Mouse (Mus musculus): ENCODE results near the gene Dus1l.
"Not testable (repeated sequence)": the region's sequence is repeated elsewhere in the genome, so short reads cannot be mapped to it uniquely, and the experiment has no call there.

The Dus1l gene

GRCm38 (mm10) chr11:120795756-120796613 is at the start of gene Dus1l:
TSS of gene Dus1l (minus strand) at chr11:120796403.
- DNase-seq (ENCODE audit: low spot score in 2 of 2): peak; percentile 96 to 97

GRCm38 (mm10) chr11:120844329-120844728 is 48.1 kb upstream of the Dus1l start:
- DNase-seq (ENCODE audit: low spot score in 2 of 2): no peak

- DNase-seq (ENCODE audit: low spot score in 2 of 2): no peak
Observed at GRCm38 (mm10) chr11:120833555-120834280, 37.5 kb upstream of the Dus1l start.

- not testable (repeated sequence) for DNase-seq (ENCODE audit: low spot score in 2 of 2)
Observed at GRCm38 (mm10) chr11:120832962-120833361, 36.8 kb upstream of the Dus1l start.

GRCm38 (mm10) chr11:120831659-120832440 is 35.6 kb upstream of the Dus1l start:
- DNase-seq (ENCODE audit: low spot score in 2 of 2): no peak

GRCm38 (mm10) chr11:120830686-120831085 is 34.5 kb upstream of the Dus1l start:
- no peak for DNase-seq (ENCODE audit: low spot score in 2 of 2)

GRCm38 (mm10) chr11:120829757-120830532 is 33.7 kb upstream of the Dus1l start:
- DNase-seq (ENCODE audit: low spot score in 2 of 2): no peak

- no peak for DNase-seq (ENCODE audit: low spot score in 2 of 2)
Observed at GRCm38 (mm10) chr11:120828416-120828815, 32.2 kb upstream of the Dus1l start.

- DNase-seq (ENCODE audit: low spot score in 2 of 2): peak in 1 of 2 experiments; percentile 15
Observed at GRCm38 (mm10) chr11:120826016-120826953, 30.1 kb upstream of the Dus1l start.

- DNase-seq (ENCODE audit: low spot score in 2 of 2): no peak
Observed at GRCm38 (mm10) chr11:120825289-120825863, 29.2 kb upstream of the Dus1l start.

GRCm38 (mm10) chr11:120824787-120825288 is 28.6 kb upstream of the Dus1l start:
- DNase-seq (ENCODE audit: low spot score in 2 of 2): no peak

- peak; percentile 86 to 94 for DNase-seq (ENCODE audit: low spot score in 2 of 2)
Observed at GRCm38 (mm10) chr11:120823956-120824786, 28.0 kb upstream of the Dus1l start, which contains the start of gene Fasn. TSS of gene Fasn (minus strand) at chr11:120824547.

GRCm38 (mm10) chr11:120823551-120823947 is 27.3 kb upstream of the Dus1l start:
- DNase-seq (ENCODE audit: low spot score in 2 of 2): no peak

- peak; percentile 32 to 46 for DNase-seq (ENCODE audit: low spot score in 2 of 2)
Observed at GRCm38 (mm10) chr11:120822831-120823550, 26.8 kb upstream of the Dus1l start.

- DNase-seq (ENCODE audit: low spot score in 2 of 2): no peak
Observed at GRCm38 (mm10) chr11:120822321-120822720, 26.1 kb upstream of the Dus1l start.

- no peak for DNase-seq (ENCODE audit: low spot score in 2 of 2)
Observed at GRCm38 (mm10) chr11:120821076-120821922, 25.1 kb upstream of the Dus1l start.

GRCm38 (mm10) chr11:120820546-120820945 is 24.3 kb upstream of the Dus1l start:
- no peak for DNase-seq (ENCODE audit: low spot score in 2 of 2)

All from spleen, postnatal 10 days (tissue).